Mouse (Mus musculus) ES-E14 (cell line): Measurements from ENCODE around the gene Scrt2.

Experiments
- CHD2 ChIP-seq: IDR thresholded peaks from 2 replicates; pipeline ENCODE4 v1.6.1; 2014; ENCODE audit warnings: mild to moderate bottlenecking, low read depth, low read length, inconsistent platforms
- HCFC1 ChIP-seq: IDR thresholded peaks from 2 replicates; pipeline ENCODE4 v1.6.1; 2012; ENCODE audit warnings: low read length, inconsistent platforms, borderline replicate concordance; ENCODE audit not compliant: insufficient read depth
- MAFK ChIP-seq: IDR thresholded peaks from 2 replicates; pipeline ENCODE4 v1.6.1; 2014; ENCODE audit warnings: mild to moderate bottlenecking, low read depth, low read length, inconsistent platforms; ENCODE audit not compliant: insufficient read depth
- ZC3H11A ChIP-seq: IDR thresholded peaks from 2 replicates; pipeline ENCODE4 v1.6.1; 2012; ENCODE audit warnings: low read depth, mild to moderate bottlenecking, inconsistent platforms, low read length, borderline replicate concordance
- ZNF384 ChIP-seq: IDR thresholded peaks from 2 replicates; pipeline ENCODE4 v1.6.1; 2012; ENCODE audit warnings: low read depth, low read length, inconsistent platforms

DNA sequence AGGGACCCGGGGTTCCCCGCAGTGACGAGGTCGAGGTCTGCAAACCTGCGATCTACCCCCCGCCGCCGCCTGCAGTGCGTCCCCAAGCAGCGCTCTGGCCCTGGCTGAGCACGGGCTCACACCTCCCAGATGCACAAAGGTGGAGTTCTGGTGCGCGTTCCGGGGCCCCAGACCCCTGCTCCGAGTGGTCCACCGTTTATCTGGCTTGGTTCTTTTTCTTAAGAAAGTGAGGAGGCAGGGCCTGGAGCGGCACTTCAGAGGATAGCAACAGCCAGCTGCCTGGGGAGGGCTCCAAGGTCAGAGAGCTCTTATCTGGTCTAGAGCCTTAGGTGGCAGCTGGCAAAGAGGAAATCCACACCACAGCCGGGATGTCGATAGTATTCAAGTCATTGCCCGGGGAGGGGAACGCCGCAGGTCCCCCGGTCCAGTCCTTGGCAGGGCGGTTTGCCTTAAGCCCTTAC is 32.3 kb upstream of the Scrt2 start:
- no peak for TF ChIP-seq ZNF384
- no peak for TF ChIP-seq HCFC1
- TF ChIP-seq CHD2, result no peak
- no peak for TF ChIP-seq ZC3H11A
- TF ChIP-seq MAFK, result no peak
